Mouse (Mus musculus) embryonic facial prominence, embryonic 12.5 days (tissue): ENCODE measurements around the gene Olfr198. TPM values are rescaled to one million over a fixed set of nuclear protein-coding genes. Genes with fewer than 3 reads are reported as not detected.
"Not testable (repeated sequence)": the region's sequence is repeated elsewhere in the genome, so short reads cannot be mapped to it uniquely, and the experiment has no call there.

Source experiments
- ATAC-seq: fragments of 200-750 bp; cut with Nextera tagmentation; 2 replicates; pipeline ENCODE4 v1.8.0; 2017; ENCODE audit not compliant: insufficient number of reproducible peaks, insufficient read depth, low FRiP score, low TSS enrichment
- H3K27ac ChIP-seq: fragments of 300-500 bp; sonication (generic); 2 replicates; pipeline ENCODE4 v1.5.1; 2016; ENCODE audit warnings: mild to moderate bottlenecking
- H3K27me3 ChIP-seq: fragments of 300-500 bp; sonication (generic); 2 replicates; pipeline ENCODE4 v1.6.1; 2016; ENCODE audit warnings: mild to moderate bottlenecking, moderate library complexity
- H3K36me3 ChIP-seq: fragments of 300-500 bp; sonication (generic); 2 replicates; pipeline ENCODE4 v1.6.1; 2016; ENCODE audit warnings: mild to moderate bottlenecking
- H3K4me1 ChIP-seq: fragments of 300-500 bp; sonication (generic); 2 replicates; pipeline ENCODE4 v1.6.1; 2016
- H3K4me2 ChIP-seq: fragments of 300-500 bp; sonication (generic); replicated peaks from 2 replicates; pipeline ENCODE4 v1.6.1; 2016; ENCODE audit warnings: mild to moderate bottlenecking, moderate library complexity
- H3K4me3 ChIP-seq: fragments of 300-500 bp; sonication (generic); 2 replicates; pipeline ENCODE4 v1.5.1; 2016; ENCODE audit warnings: mild to moderate bottlenecking
- H3K9ac ChIP-seq: fragments of 300-500 bp; sonication (generic); 2 replicates; pipeline ENCODE4 v1.6.1; 2016; ENCODE audit warnings: mild to moderate bottlenecking, moderate library complexity
- H3K9me3 ChIP-seq: fragments of 300-500 bp; sonication (generic); 2 replicates; pipeline ENCODE4 v1.6.1; 2016; ENCODE audit warnings: mild to moderate bottlenecking, moderate library complexity
- WGBS: fragments of 180-500 bp; shearing (Covaris S2); methylation state at CpG from one replicate; pipeline ENCODE4 v1.1.7; 2016; 5-methylcytosine and 5-hydroxymethylcytosine counted together
- polyA plus RNA-seq: library from polyadenylated mRNA; unstranded; fragments of >200 nt; fragmentation: Nextera tagmentation; extraction: Ambion mirVana; gene quantifications from 2 replicates; pipeline ENCODE4 v1.2.1, GENCODE M21; 2016

Olfr198 gene
- not detected in 2 replicates for polyA plus RNA-seq

- not testable (repeated sequence) for H3K4me1 ChIP-seq, H3K4me3 ChIP-seq, H3K4me2 ChIP-seq, H3K27me3 ChIP-seq, H3K9me3 ChIP-seq, ATAC-seq, H3K9ac ChIP-seq, H3K36me3 ChIP-seq, H3K27ac ChIP-seq
- 55% methylated on average over 1 of the region's 1 CpGs for WGBS
Measured at GRCm38 (mm10) chr16:59203433-59203832, at the start of gene Olfr198. TSS of gene Olfr198 (minus strand) at chr16:59203533.

GRCm38 (mm10) chr16:59249684-59250083 lies 46.4 kb upstream of the Olfr198 start:
- WGBS, result 88% methylated on average over 17 of the region's 17 CpGs
- no peak overlapping the region for H3K4me3 ChIP-seq
- no peaks in the 10 kb centered on the region for H3K36me3 ChIP-seq
- H3K4me1 ChIP-seq, result no peaks in the 10 kb centered on the region
- no peak overlapping the region for H3K4me2 ChIP-seq
- no peaks in the 10 kb centered on the region for H3K27me3 ChIP-seq
- no peak overlapping the region for H3K27ac ChIP-seq
- ATAC-seq, result no peak
- no peak overlapping the region for H3K9ac ChIP-seq
- no peaks in the 10 kb centered on the region for H3K9me3 ChIP-seq

GRCm38 (mm10) chr16:59219667-59220066 lies 16.3 kb upstream of the Olfr198 start, which contains the start of gene Olfr199:
TSS of gene Olfr199 (minus strand) at chr16:59219767.
- not testable (repeated sequence) for H3K27ac ChIP-seq, H3K4me3 ChIP-seq, H3K9ac ChIP-seq, H3K27me3 ChIP-seq, H3K4me1 ChIP-seq, ATAC-seq, H3K4me2 ChIP-seq, H3K9me3 ChIP-seq, H3K36me3 ChIP-seq
- WGBS, result 77% methylated on average over 1 of the region's 1 CpGs

GRCm38 (mm10) chr16:59217861-59218260 lies 14.5 kb upstream of the Olfr198 start:
- H3K9me3 ChIP-seq, H3K27me3 ChIP-seq, H3K36me3 ChIP-seq, H3K4me3 ChIP-seq, H3K4me1 ChIP-seq, H3K9ac ChIP-seq, ATAC-seq, H3K4me2 ChIP-seq, H3K27ac ChIP-seq: not testable (repeated sequence)
- WGBS, result 72% methylated on average over 3 of the region's 3 CpGs

- H3K9me3 ChIP-seq, result no peaks in the 10 kb centered on the region
- H3K4me2 ChIP-seq, result no peak within 1 kb of the TSS
- 78% methylated on average over 3 of the region's 3 CpGs for WGBS
- H3K4me3 ChIP-seq, result no peak within 1 kb of the TSS
- no peaks in the 10 kb centered on the region for H3K36me3 ChIP-seq
- H3K9ac ChIP-seq, result no peak within 1 kb of the TSS
- no peaks in the 10 kb centered on the region for H3K27me3 ChIP-seq
- no peak within 1 kb of the TSS for H3K27ac ChIP-seq
- H3K4me1 ChIP-seq, result no peaks in the 10 kb centered on the region
- no peak for ATAC-seq
Measured at GRCm38 (mm10) chr16:59170354-59170753, 33.0 kb downstream of the Olfr198 start, which contains the start of gene Olfr196. TSS of gene Olfr196 (minus strand) at chr16:59170454.

GRCm38 (mm10) chr16:59151996-59152395 lies 51.3 kb downstream of the Olfr198 start:
- Histone ChIP-seq H3K27me3 (no peaks in the 10 kb centered on the region), H3K9ac (no peak overlapping the region), H3K4me3 (no peak overlapping the region), H3K4me1 (no peaks in the 10 kb centered on the region), H3K36me3 (no peaks in the 10 kb centered on the region), H3K4me2 (no peak overlapping the region), H3K27ac (no peak overlapping the region), H3K9me3 (no peaks in the 10 kb centered on the region)
- ATAC-seq, result no peak
- 80% methylated on average over 2 of the region's 2 CpGs for WGBS

Other genes starting within 250 kb of the Olfr198 start
- not detected in 2 replicates for gene Olfr183, start 208.2 kb downstream of the Olfr198 start, polyA plus RNA-seq
- gene Olfr186, start 173.2 kb downstream of the Olfr198 start, polyA plus RNA-seq, result not detected in 2 replicates
- gene Olfr187, start 163.8 kb downstream of the Olfr198 start, polyA plus RNA-seq, result not detected in 2 replicates
- not detected in 2 replicates for gene Olfr190, start 125.5 kb downstream of the Olfr198 start, polyA plus RNA-seq
- not detected in 2 replicates for gene Olfr191, start 113.7 kb downstream of the Olfr198 start, polyA plus RNA-seq
- gene Olfr193, start 91.7 kb downstream of the Olfr198 start, polyA plus RNA-seq, result not detected in 2 replicates
- gene Olfr194, start 82.5 kb downstream of the Olfr198 start, polyA plus RNA-seq, result not detected in 2 replicates
- gene Olfr195, start 56.5 kb downstream of the Olfr198 start, polyA plus RNA-seq, result not detected in 2 replicates
- gene Olfr196, start 33.1 kb downstream of the Olfr198 start, polyA plus RNA-seq, result not detected in 2 replicates
- gene Olfr199, start 16.2 kb upstream of the Olfr198 start, polyA plus RNA-seq, result not detected in 2 replicates
- not detected in 2 replicates for gene Olfr201, start 69.1 kb upstream of the Olfr198 start, polyA plus RNA-seq
- not detected in 2 replicates for gene Olfr202, start 83.3 kb upstream of the Olfr198 start, polyA plus RNA-seq
- gene Olfr203, start 95.3 kb upstream of the Olfr198 start, polyA plus RNA-seq, result not detected in 2 replicates
- gene Olfr204, start 114.7 kb upstream of the Olfr198 start, polyA plus RNA-seq, result not detected in 2 replicates
- not detected in 2 replicates for gene Olfr205, start 127.6 kb upstream of the Olfr198 start, polyA plus RNA-seq
- not detected in 2 replicates for gene Olfr206, start 145.7 kb upstream of the Olfr198 start, polyA plus RNA-seq
- gene Olfr209, start 160.5 kb upstream of the Olfr198 start, polyA plus RNA-seq, result not detected in 2 replicates
- 0.12 TPM in 1 of 2 replicates, not detected in the other for gene Gabrr3, start 203.8 kb upstream of the Olfr198 start, polyA plus RNA-seq